Mouse (Mus musculus) lung, postnatal 0 days (tissue): ENCODE results near the gene Evx2. TPM values are rescaled to one million over a fixed set of nuclear protein-coding genes. Genes with fewer than 3 reads are reported as not detected.

Source experiments
- ATAC-seq: fragments of 200-750 bp; cut with Nextera tagmentation; 2 replicates; pipeline ENCODE4 v1.8.0; 2017; ENCODE audit warnings: moderate library complexity
- DNase-seq: peaks from one replicate; pipeline ENCODE4 v3.0.0-alpha.2; 2016; ENCODE audit warnings: low spot score
- H3K27ac ChIP-seq: fragments of 300-500 bp; sonication (generic); 2 replicates; pipeline ENCODE4 v1.5.1; 2014; ENCODE audit warnings: antibody characterized with exemption, mild to moderate bottlenecking, low read length, mixed read lengths
- H3K27me3 ChIP-seq: fragments of 300-500 bp; sonication (generic); replicated peaks from 2 replicates; pipeline ENCODE4 v1.6.1; 2014; ENCODE audit warnings: low read length, mixed read lengths; ENCODE audit not compliant: insufficient read depth
- H3K36me3 ChIP-seq: fragments of 300-500 bp; sonication (generic); 2 replicates; pipeline ENCODE4 v1.6.1; 2014; ENCODE audit warnings: low read length, mixed read lengths; ENCODE audit not compliant: insufficient read depth
- H3K4me1 ChIP-seq: fragments of 300-500 bp; sonication (generic); 2 replicates; pipeline ENCODE4 v1.6.1; 2014; ENCODE audit warnings: antibody characterized with exemption, low read depth, low read length, mixed read lengths; ENCODE audit not compliant: insufficient read depth
- H3K4me2 ChIP-seq: fragments of 300-500 bp; sonication (generic); replicated peaks from 2 replicates; pipeline ENCODE4 v1.6.1; 2014; ENCODE audit warnings: low read depth, mild to moderate bottlenecking, low read length, moderate library complexity, mixed read lengths
- H3K4me3 ChIP-seq: fragments of 300-500 bp; sonication (generic); 2 replicates; pipeline ENCODE4 v1.5.1; 2014; ENCODE audit warnings: low read depth, low read length
- H3K9ac ChIP-seq: fragments of 300-500 bp; sonication (generic); replicated peaks from 2 replicates; pipeline ENCODE4 v1.6.1; 2014; ENCODE audit warnings: low read depth, mild to moderate bottlenecking
- H3K9me3 ChIP-seq: fragments of 300-500 bp; sonication (generic); 2 replicates; pipeline ENCODE4 v1.6.1; 2016; ENCODE audit warnings: low read length, mixed read lengths
- CTCF ChIP-seq: IDR thresholded peaks from 2 replicates; pipeline ENCODE4 v1.5.1; 2016; ENCODE audit warnings: antibody characterized with exemption, mild to moderate bottlenecking
- EP300 ChIP-seq: IDR thresholded peaks from 2 replicates; pipeline ENCODE4 v1.6.1; 2016; ENCODE audit warnings: antibody characterized with exemption, mild to moderate bottlenecking, control low read depth
- WGBS: fragments of 180-500 bp; shearing (Covaris S2); extraction: QIAGEN DNeasy Blood & Tissue Kit; methylation state at CpG from one replicate; pipeline ENCODE4 v1.1.7; 2014; 5-methylcytosine and 5-hydroxymethylcytosine counted together
- polyA plus RNA-seq: library from polyadenylated mRNA; unstranded; fragments of >200 nt; fragmentation: Nextera tagmentation; extraction: Ambion mirVana; gene quantifications from 2 replicates; pipeline ENCODE4 v1.2.1, GENCODE M21; 2015

The Evx2 gene
- polyA plus RNA-seq = not detected in 2 replicates

GRCm38 (mm10) chr2:74659507-74660005 is at the start of gene Evx2:
Evx2 (minus strand) TSS chr2:74659557.
- Histone ChIP-seq H3K9ac (no peak within 1 kb of the TSS), H3K27me3 (peaks cover 82% of the 10 kb centered on the region), H3K4me2 (no peak within 1 kb of the TSS), H3K4me3 (no peak within 1 kb of the TSS), H3K9me3 (no peaks in the 10 kb centered on the region), H3K27ac (no peak within 1 kb of the TSS), H3K4me1 (0 out of 2 replicates have a peak, but pooled peaks cover 9% of the 10 kb centered on the region), H3K36me3 (no peaks in the 10 kb centered on the region)
- 3% methylated on average over 28 of the region's 28 CpGs for WGBS
- DNase-seq (no peak), ATAC-seq (no peak)
- no peak for TF ChIP-seq EP300
- TF ChIP-seq CTCF = no peak

- H3K9ac ChIP-seq = no peak overlapping the region
- no peak overlapping the region for H3K4me2 ChIP-seq
- peaks cover 95% of the 10 kb centered on the region for H3K27me3 ChIP-seq
- 19% methylated on average over 4 of the region's 4 CpGs for WGBS
- no peak for TF ChIP-seq EP300
- no peak for TF ChIP-seq CTCF
- no peak overlapping the region for H3K27ac ChIP-seq
- peaks cover 9% of the 10 kb centered on the region; the same call in 1 of the 2 replicates for H3K4me1 ChIP-seq
- H3K9me3 ChIP-seq = no peaks in the 10 kb centered on the region
- no peak for DNase-seq
- no peaks in the 10 kb centered on the region for H3K36me3 ChIP-seq
- no peak for ATAC-seq
- H3K4me3 ChIP-seq = no peak overlapping the region
These were observed 49.3 kb upstream of the Evx2 start for GRCm38 (mm10) chr2:74708676-74709075.

GRCm38 (mm10) chr2:74707599-74707998 is 48.2 kb upstream of the Evx2 start:
- H3K9me3 ChIP-seq = no peaks in the 10 kb centered on the region
- no peak for DNase-seq
- no peak overlapping the region for H3K4me2 ChIP-seq
- WGBS = 11% methylated on average over 7 of the region's 7 CpGs
- TF ChIP-seq EP300 (no peak), CTCF (no peak)
- no peaks in the 10 kb centered on the region for H3K36me3 ChIP-seq
- H3K4me1 ChIP-seq = peaks cover 9% of the 10 kb centered on the region; the same call in 1 of the 2 replicates
- H3K9ac ChIP-seq = no peak overlapping the region
- H3K27me3 ChIP-seq = peaks cover 95% of the 10 kb centered on the region
- no peak overlapping the region for H3K27ac ChIP-seq
- no peak overlapping the region for H3K4me3 ChIP-seq
- ATAC-seq = no peak

GRCm38 (mm10) chr2:74706393-74706960 is 47.1 kb upstream of the Evx2 start:
- H3K4me1 ChIP-seq = peaks cover 3% of the 10 kb centered on the region; the same call in 1 of the 2 replicates
- no peaks in the 10 kb centered on the region for H3K36me3 ChIP-seq
- H3K4me3 ChIP-seq = no peak overlapping the region
- no peak overlapping the region for H3K4me2 ChIP-seq
- H3K9me3 ChIP-seq = no peaks in the 10 kb centered on the region
- H3K27ac ChIP-seq = no peak overlapping the region
- WGBS = 4% methylated on average over 13 of the region's 13 CpGs
- TF ChIP-seq CTCF (no peak), EP300 (no peak)
- ATAC-seq = no peak
- DNase-seq = no peak
- H3K27me3 ChIP-seq = peaks cover 87% of the 10 kb centered on the region
- no peak overlapping the region for H3K9ac ChIP-seq

- no peak for DNase-seq
- TF ChIP-seq CTCF (no peak), EP300 (no peak)
- peak overlapping the region; percentile 72 for H3K4me2 ChIP-seq
- peak; percentile 14; the same call in 1 of the 2 replicates for ATAC-seq
- H3K4me3 ChIP-seq = peak overlapping the region; percentile 44
- no peaks in the 10 kb centered on the region for H3K9me3 ChIP-seq
- H3K36me3 ChIP-seq = no peaks in the 10 kb centered on the region
- no peak overlapping the region for H3K9ac ChIP-seq
- peaks cover 3% of the 10 kb centered on the region; the same call in 1 of the 2 replicates for H3K4me1 ChIP-seq
- under 1% methylated on average over 37 of the region's 85 CpGs for WGBS
- peaks cover 89% of the 10 kb centered on the region for H3K27me3 ChIP-seq
- H3K27ac ChIP-seq = no peak overlapping the region
These were observed 46.2 kb upstream of the Evx2 start for GRCm38 (mm10) chr2:74705467-74706089.

- ATAC-seq = peak; percentile 59
- no peaks in the 10 kb centered on the region for H3K9me3 ChIP-seq
- no peak overlapping the region for H3K27ac ChIP-seq
- H3K27me3 ChIP-seq = peaks cover 89% of the 10 kb centered on the region
- H3K4me3 ChIP-seq = peak overlapping the region; percentile 44
- H3K9ac ChIP-seq = no peak overlapping the region
- H3K4me1 ChIP-seq = peaks cover 3% of the 10 kb centered on the region; the same call in 1 of the 2 replicates
- TF ChIP-seq CTCF = no peak
- peak overlapping the region; percentile 72 for H3K4me2 ChIP-seq
- DNase-seq = no peak
- H3K36me3 ChIP-seq = no peaks in the 10 kb centered on the region
- under 1% methylated on average over 38 of the region's 66 CpGs for WGBS
These were observed 45.7 kb upstream of the Evx2 start for GRCm38 (mm10) chr2:74704999-74705466.
